Mouse (Mus musculus) ZHBTc4 (cell line): Measurements from ENCODE around the gene Brd2.
"Not testable (repeated sequence)": the region's sequence is repeated elsewhere in the genome, so short reads cannot be mapped to it uniquely, and the experiment has no call there.

Experiments used
- DNase-seq: peaks from one replicate; pipeline ENCODE4 v3.0.0-alpha.2; 2011; ENCODE audit warnings: low read depth, low spot score

Gene Brd2

GRCm38 (mm10) chr17:34122188-34122984 lies at the start of gene Brd2:
TSS of gene Brd2 (minus strand) at chr17:34122634.
- peak; percentile 97 for DNase-seq

DNA sequence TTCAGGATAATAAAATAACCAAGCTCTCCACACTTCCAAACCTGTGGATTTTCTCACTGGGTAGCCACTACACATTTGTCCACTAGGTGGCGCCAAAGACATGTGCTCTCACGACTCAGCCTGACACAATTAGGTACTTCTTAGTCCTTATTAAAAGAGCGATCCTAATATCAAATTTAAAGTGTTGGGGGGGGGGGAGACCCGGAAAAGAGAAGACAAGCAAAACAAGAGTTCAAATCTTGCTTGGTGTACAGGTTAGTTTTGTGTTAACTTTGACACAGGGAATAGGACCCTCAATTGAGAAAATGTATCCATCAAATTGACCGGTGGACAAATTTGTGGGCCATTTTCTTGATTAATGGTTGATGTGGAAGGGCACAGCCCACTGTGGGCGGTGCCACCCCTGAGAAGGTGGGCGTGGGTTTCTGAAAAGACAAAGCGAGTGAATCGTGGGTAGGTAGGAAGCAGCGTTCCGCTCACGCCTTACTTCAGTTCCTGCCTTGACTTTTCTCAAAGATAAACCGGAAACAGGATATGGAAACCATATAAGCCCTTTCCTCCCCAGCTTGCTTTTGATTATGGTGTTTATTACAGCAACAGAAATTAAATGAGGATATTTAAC lies 48.6 kb upstream of the Brd2 start:
- DNase-seq: peak; percentile 71

GRCm38 (mm10) chr17:34170487-34170876 lies 48.0 kb upstream of the Brd2 start:
- DNase-seq: no peak

GRCm38 (mm10) chr17:34169279-34169678 lies 46.8 kb upstream of the Brd2 start:
- DNase-seq: peak; percentile 47

GRCm38 (mm10) chr17:34165033-34165730 lies 42.7 kb upstream of the Brd2 start:
- DNase-seq: peak; percentile 50

DNA sequence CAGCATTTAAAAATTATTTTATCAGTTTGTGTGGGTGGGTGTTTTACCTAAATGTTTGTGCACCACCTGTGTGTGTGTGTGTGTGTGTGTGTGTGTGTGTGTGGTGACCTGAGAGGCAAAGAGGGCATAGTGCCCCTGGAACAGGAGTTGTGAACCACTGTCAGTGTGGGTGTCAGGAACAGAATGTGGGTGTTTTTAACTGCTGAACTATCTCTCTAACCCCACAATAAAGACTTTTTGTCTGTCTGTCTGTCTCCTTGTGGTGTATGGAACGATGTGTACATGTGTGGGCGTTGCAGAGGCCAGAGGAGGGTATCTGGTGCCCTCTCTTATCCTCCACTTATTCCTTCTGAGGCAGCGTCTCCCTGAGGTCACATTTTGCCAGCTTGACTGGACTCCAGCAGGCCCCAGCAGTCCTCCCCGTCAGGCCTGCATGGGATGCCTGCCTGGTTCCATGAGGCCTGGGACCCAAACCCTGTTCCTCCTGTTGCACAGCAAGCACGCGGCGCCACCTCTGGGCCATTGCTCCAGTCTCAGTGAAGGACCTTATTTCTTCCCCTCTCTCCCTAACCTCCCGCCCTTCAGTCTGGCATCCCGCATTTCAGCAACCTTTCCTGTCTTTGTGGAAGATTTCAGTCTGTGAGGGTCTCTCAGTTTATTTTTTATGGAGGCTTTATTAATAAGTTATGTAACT lies 41.9 kb upstream of the Brd2 start:
- peak; percentile 63 for DNase-seq

GRCm38 (mm10) chr17:34155534-34155933 lies 33.1 kb upstream of the Brd2 start:
- no peak for DNase-seq

DNA sequence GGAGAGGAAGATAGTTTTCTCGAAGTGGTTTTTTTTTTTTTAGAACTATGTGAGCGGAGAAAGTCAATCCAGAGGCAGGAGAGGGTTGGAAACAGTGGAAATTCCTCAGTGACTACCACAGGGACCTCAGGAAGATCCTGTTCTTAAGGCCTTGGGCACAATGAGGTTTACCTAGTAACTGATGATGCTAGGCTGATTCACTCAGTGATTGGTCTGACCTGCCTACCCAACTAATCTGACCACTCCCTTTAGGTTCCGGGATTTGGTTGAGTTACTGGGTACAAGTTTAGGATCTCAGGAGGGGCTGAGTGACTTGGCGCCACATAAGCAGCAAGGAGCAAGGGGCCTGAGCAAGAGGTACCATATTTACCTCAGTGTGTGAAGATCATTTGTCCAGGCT lies 30.5 kb upstream of the Brd2 start, which contains the start of gene H2-DMb1:
Gene H2-DMb1, plus strand, starts transcription at position 150 of the 400 bp plus-strand sequence.
- peak; percentile 70 for DNase-seq

DNA sequence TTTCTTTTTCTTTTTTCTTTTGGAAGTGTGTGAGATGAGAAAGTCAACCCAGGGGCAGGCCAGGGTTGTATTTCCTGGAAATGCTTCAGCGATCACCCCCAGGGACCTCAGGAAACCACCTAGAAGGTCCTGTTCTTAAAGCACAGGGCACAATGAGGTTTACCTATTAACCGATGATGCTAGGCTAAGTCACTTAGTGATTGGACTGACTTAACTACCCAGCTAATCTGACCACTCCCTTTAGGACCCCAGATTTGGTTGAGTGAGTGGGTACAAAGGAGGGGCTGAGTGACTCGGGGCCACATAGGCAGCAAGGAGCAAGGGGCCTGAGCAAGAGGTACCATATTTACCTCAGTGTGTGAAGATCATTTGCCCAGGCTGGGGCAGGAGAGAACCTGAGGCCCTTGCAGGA lies 22.5 kb upstream of the Brd2 start:
- no peak for DNase-seq

DNA sequence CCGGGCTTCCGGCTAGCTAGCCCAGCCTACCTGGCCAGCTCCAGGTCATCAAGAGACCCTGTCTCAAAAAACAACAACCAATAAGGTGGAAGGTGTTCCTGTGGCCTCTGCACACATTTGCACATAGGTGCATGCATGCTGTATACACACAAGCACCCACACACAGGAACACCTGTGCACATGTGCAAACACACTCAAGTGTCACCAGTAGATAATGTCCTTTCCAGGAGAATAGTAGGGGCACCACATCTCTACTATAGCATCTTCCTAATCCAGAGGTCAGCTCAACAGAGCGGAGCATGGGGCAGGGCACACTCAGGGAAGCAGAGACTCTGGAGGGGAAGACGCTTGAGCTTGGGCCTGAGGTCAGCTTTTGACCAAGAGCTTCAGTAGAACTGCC lies 21.8 kb upstream of the Brd2 start:
- not testable (repeated sequence) for DNase-seq

- DNase-seq: no peak
These were observed 21.0 kb upstream of the Brd2 start for GRCm38 (mm10) chr17:34143461-34143860.

- DNase-seq: peak; percentile 67
These were observed 20.6 kb upstream of the Brd2 start, which contains the start of gene H2-DMb2 for GRCm38 (mm10) chr17:34143033-34143432. TSS of gene H2-DMb2 (plus strand) at chr17:34143307.

GRCm38 (mm10) chr17:34142456-34143010 lies 20.1 kb upstream of the Brd2 start:
- no peak for DNase-seq

DNA sequence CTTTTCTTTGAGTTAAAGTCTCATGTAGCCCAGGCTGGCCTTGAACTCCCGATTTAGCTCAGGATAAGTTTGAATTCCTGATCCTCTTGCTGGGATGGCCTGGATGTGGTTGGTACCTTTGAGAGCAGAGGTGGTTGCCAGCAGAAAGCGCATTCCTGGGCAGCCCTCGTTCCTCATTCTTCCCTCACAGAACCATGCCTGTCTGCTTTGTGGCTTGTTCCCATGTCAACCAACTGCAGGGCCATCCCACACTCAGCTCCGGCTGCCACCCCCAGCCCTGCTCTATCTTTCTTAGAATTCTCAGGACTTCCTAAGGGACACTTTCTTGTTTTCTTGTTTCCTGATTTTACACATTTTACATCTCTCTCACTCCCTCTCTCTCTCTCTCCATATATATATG lies 19.0 kb upstream of the Brd2 start:
- DNase-seq: no peak

DNA sequence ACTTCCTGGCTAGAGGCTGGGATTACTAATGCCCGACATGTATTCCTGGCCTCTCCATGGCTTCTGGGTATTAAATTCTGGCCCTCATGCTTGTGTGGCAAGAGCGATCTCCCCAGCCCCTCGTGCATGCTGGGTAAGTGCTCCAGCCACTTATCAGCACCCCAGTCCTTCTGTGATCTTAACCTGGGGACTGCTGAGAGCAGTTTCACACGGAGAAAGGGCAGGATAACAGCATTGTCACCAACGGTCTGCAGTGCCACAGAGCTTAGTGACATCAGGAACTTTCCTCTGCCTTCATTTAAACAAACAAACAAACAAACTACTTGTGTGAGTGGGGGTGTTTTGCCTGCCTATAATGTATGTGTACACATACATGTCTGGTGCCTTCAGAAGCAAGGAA lies 17.8 kb upstream of the Brd2 start:
- DNase-seq: no peak

DNA sequence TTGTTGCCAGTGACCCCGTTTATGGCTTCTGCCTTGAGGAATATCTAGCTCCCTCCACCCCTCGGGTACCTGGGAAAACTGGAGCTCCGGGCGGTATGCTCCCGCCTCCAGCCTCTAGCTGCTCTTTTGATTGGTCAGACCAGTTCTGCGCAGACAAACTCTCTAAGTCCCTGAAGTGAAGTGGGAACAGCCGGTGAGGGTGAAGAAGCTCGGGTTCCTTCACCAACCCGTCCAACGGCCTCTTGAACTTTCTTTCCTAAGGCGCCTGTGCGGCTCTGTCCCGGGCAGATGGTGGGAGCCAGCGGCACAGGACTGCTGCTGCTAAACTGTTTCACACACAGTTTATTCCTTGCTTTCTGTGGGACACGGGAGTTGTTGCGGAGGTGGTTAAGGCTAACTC lies 17.0 kb upstream of the Brd2 start:
- peak; percentile 71 for DNase-seq

DNA sequence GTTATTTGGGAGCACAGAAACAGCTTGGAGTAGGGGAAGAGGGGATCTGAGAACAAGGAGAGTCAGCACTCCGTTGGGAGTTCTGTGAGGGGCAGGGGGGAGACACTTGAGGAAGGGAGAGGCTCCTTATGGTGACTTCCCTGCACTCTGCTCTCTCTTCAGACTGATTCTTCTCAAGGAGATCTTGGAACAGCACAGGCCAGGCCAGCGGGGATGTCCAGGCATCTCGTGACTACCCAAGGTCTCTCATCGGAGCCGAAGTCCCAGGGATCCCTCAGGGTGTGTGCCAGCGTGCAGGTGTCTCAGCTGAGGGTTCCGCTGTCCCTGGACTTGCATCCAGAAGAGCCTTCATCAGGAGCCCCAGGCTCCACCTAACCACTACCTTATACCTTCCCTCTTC lies 16.2 kb upstream of the Brd2 start:
- no peak for DNase-seq

DNA sequence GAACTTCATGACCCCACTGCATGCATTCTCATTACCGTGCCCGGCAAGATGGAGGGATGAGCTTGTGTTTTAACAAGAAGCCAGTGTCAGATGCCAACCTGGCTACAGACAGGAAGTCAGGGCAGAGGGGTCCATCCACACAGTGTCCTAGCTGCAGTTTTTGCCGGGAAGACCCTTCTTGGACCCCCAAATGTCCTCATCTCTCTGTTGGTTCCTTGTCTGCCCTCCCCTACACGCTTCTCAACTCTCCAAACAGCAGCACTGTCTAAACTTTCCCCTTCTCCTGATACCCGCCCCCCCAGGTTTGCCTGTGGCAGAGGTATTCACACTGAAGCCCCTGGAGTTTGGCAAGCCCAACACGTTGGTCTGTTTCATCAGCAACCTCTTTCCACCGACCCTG lies 15.2 kb upstream of the Brd2 start:
- DNase-seq: no peak

GRCm38 (mm10) chr17:34135297-34136224 lies 13.1 kb upstream of the Brd2 start:
- peak; percentile 99 for DNase-seq

DNA sequence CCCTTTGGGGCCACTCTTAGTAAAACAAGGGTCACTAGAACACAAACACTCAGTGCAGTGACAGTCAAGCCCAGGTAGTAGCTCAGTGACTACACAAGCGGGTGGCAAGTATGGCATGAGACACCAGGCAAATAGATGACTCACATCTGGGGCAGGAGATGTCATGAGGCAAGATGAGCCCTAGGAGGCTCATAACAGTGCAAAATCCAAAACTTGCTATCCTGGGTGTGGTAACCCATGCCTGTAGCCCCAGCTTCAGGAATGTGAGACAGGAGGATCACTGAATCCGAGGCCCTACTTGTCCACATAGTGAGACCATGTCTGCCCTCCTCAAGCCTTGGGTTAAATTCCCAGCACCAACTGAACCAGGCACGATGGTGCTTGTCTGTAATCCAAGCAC lies 12.0 kb upstream of the Brd2 start:
- no peak for DNase-seq
